Mouse (Mus musculus) spleen, adult 2 months (tissue): Measurements from ENCODE around the gene Ctla4.

Experiments used
- CTCF ChIP-seq: fragments of 200-500 bp; IDR thresholded peaks from 2 replicates; pipeline ENCODE4 v1.5.1; 2011; ENCODE audit warnings: mild to moderate bottlenecking, inconsistent platforms; ENCODE audit not compliant: insufficient read depth, insufficient read length, insufficient replicate concordance; ENCODE audit errors: extremely low read depth
- POLR2A ChIP-seq: fragments of 200-500 bp; IDR thresholded peaks from 2 replicates; pipeline ENCODE4 v1.6.1; 2011; ENCODE audit warnings: low read depth, low read length, inconsistent platforms

DNA sequence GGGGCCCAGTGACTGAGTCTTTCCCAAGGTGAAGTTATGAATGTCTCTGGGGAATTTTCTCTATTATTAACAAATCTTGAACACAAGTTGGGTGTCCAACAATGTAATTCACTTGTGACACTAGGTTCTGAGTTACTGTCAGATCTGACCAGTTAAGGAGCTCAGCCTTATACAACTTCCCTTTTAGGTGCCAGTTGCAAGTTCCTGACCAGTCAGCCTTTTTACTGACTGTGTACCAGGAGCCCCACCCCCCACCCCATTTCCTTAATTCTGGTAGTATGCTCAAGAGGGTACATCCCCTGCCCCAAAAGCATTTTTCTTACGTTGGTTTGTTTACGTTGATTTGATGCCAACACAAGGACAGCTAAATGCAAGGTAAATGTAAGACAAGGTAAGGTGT is 21.6 kb upstream of the Ctla4 start:
- TF ChIP-seq CTCF (no peak), POLR2A (no peak)
